ENCODE assay signal across 39 mouse cellular contexts in genomic region chr7:140802629-140803028, GRCm38 (mm10). TPM values are rescaled to one million over a fixed set of nuclear protein-coding genes. Genes with fewer than 3 reads are reported as not detected.
A peak's percentile ranks its signal among the peaks of the same experiment; 100 is the strongest.
DNase-seq lines count a peak whose midpoint lies in the region; ATAC-seq and TF ChIP-seq lines count a peak whose summit lies in the region.
"Had no signal": no experiment of that assay in that cellular context is flagged by ENCODE, and none has a peak within 500 bp of the region (broad histone marks: within the 10 kb centered on the region; RNA-seq: fewer than 3 reads in every experiment).

No protein-coding gene starts in this region.

- intact Hi-C loops in gastrocnemius, postnatal 36 days (cut with DNase I) = no loop called here

- no peaks in the 10 kb centered on the region for H3K27me3 ChIP-seq in midbrain, embryonic 11.5 days (ENCODE audit: control insufficient read depth, insufficient read depth, low read length)
- no peaks in the 10 kb centered on the region for H3K27me3 ChIP-seq in midbrain, embryonic 15.5 days (replicated peaks)
- no peaks in the 10 kb centered on the region for H3K27me3 ChIP-seq in kidney, adult 2 months (replicated peaks; ENCODE audit: control insufficient read depth, insufficient read depth, low read length)
- H3K27me3 ChIP-seq in kidney, postnatal 0 days (ENCODE audit: insufficient read depth, low read length) = no peaks in the 10 kb centered on the region
- H3K27me3 ChIP-seq: embryonic facial prominence, embryonic 12.5 days; hindbrain, embryonic 15.5 days had no signal

- no peaks in the 10 kb centered on the region for H3K36me3 ChIP-seq in midbrain, embryonic 11.5 days (ENCODE audit: control insufficient read depth, insufficient read depth, low read length)
- peaks cover 8% of the 10 kb centered on the region; the same call in 1 of the 2 replicates for H3K36me3 ChIP-seq in midbrain, embryonic 15.5 days (replicated peaks)
- H3K36me3 ChIP-seq in kidney, adult 2 months (ENCODE audit: control insufficient read depth, insufficient read depth, low read length) = no peaks in the 10 kb centered on the region
- no peaks in the 10 kb centered on the region for H3K36me3 ChIP-seq in kidney, postnatal 0 days (ENCODE audit: insufficient read depth, low read length)
- H3K36me3 ChIP-seq: embryonic facial prominence, embryonic 12.5 days; hindbrain, embryonic 10.5 days; hindbrain, embryonic 15.5 days had no signal

- no peak overlapping the region for H3K4me2 ChIP-seq in midbrain, embryonic 11.5 days
- no peak overlapping the region for H3K4me2 ChIP-seq in midbrain, embryonic 15.5 days
- H3K4me2 ChIP-seq in kidney, postnatal 0 days (ENCODE audit: low read length) = no peak overlapping the region
- H3K4me2 ChIP-seq: embryonic facial prominence, embryonic 12.5 days; hindbrain, embryonic 15.5 days; lung, embryonic 14.5 days had no signal

- peak; percentile 39 for DNase-seq in midbrain, embryonic 11.5 days (ENCODE audit: low spot score, missing footprints)
- DNase-seq in kidney, adult 2 months = peak; percentile 70
- DNase-seq in kidney, postnatal 0 days (ENCODE audit: low spot score) = peak; percentile 17
- DNase-seq in kidney, postnatal 4 days = peak; percentile 58 to 67
- DNase-seq in adipocyte (ENCODE audit: low spot score) = no peak
- DNase-seq in gastrocnemius, postnatal 36 days = no peak
- no peak for DNase-seq in spleen, postnatal 10 days (ENCODE audit: low spot score in 2 of 2)
- DNase-seq: adrenal gland, postnatal 10 days; cerebellum, adult 11 months; cerebellum, adult 9-10 months; embryo, embryonic 11 days; gastrocnemius, postnatal 25 days; heart, adult 2 months; heart, postnatal 14 days; liver; lung, embryonic 14.5 days; lung, postnatal 4 days; right cerebral cortex, postnatal 25 days; thymus, postnatal 4 days had no signal

- TF ChIP-seq CTCF in kidney, adult 2 months (conservative IDR thresholded peaks at IDR 0.05; ENCODE audit: insufficient read depth, insufficient read length, low read depth, low read length) = no peak
- no peak for TF ChIP-seq CTCF in kidney, postnatal 0 days (IDR thresholded peaks at IDR 0.05; ENCODE audit: low read depth)

- TF ChIP-seq POLR2A in kidney, adult 2 months (IDR thresholded peaks at IDR 0.05; ENCODE audit: low read depth, low read length) = no peak

- no peaks in the 10 kb centered on the region for H3K9me3 ChIP-seq in midbrain, embryonic 11.5 days (ENCODE audit: control insufficient read depth, low read length)
- H3K9me3 ChIP-seq in midbrain, embryonic 15.5 days = no peaks in the 10 kb centered on the region
- H3K9me3 ChIP-seq in kidney, postnatal 0 days (replicated peaks; ENCODE audit: low read length) = no peaks in the 10 kb centered on the region
- H3K9me3 ChIP-seq: embryonic facial prominence, embryonic 12.5 days; hindbrain, embryonic 10.5 days; hindbrain, embryonic 15.5 days; megakaryocyte, embryonic 14.5 days had no signal

- no peaks in the 10 kb centered on the region for H3K4me1 ChIP-seq in midbrain, embryonic 11.5 days (ENCODE audit: control insufficient read depth, insufficient read depth, low read length)
- H3K4me1 ChIP-seq in midbrain, embryonic 15.5 days = no peaks in the 10 kb centered on the region
- H3K4me1 ChIP-seq in kidney, adult 2 months (ENCODE audit: control insufficient read depth, insufficient read depth, low read length) = peaks cover 5% of the 10 kb centered on the region; the same call in 1 of the 2 replicates
- no peaks in the 10 kb centered on the region for H3K4me1 ChIP-seq in kidney, postnatal 0 days (replicated peaks; ENCODE audit: insufficient read depth, low read length)
- H3K4me1 ChIP-seq: embryonic facial prominence, embryonic 12.5 days; hindbrain, embryonic 10.5 days; hindbrain, embryonic 15.5 days; megakaryocyte, embryonic 14.5 days had no signal

- H3K9ac ChIP-seq in midbrain, embryonic 11.5 days (ENCODE audit: low read length) = no peak overlapping the region
- H3K9ac ChIP-seq in midbrain, embryonic 15.5 days = no peak overlapping the region
- no peak overlapping the region for H3K9ac ChIP-seq in kidney, postnatal 0 days (ENCODE audit: low read depth, low read length)
- H3K9ac ChIP-seq: embryonic facial prominence, embryonic 12.5 days; hindbrain, embryonic 15.5 days; liver, embryonic 14.5 days; lung, embryonic 14.5 days had no signal

- no peak overlapping the region for H3K27ac ChIP-seq in midbrain, embryonic 11.5 days (ENCODE audit: low read depth, low read length)
- H3K27ac ChIP-seq in midbrain, embryonic 15.5 days = no peak overlapping the region
- 0 out of 2 replicates have a peak overlapping the region, but pooled peaks have one; percentile 13 for H3K27ac ChIP-seq in kidney, adult 2 months (ENCODE audit: insufficient read depth, low read depth, low read length)
- H3K27ac ChIP-seq in kidney, postnatal 0 days = no peak overlapping the region
- H3K27ac ChIP-seq: embryonic facial prominence, embryonic 12.5 days; heart, adult 2 months; hindbrain, embryonic 10.5 days; hindbrain, embryonic 15.5 days; liver, embryonic 14.5 days; stomach, postnatal 0 days had no signal

- ATAC-seq in midbrain, embryonic 11.5 days (ENCODE audit: low FRiP score) = no peak
- no peak for ATAC-seq in midbrain, embryonic 15.5 days (replicated peaks)
- ATAC-seq in kidney, postnatal 0 days (replicated peaks; ENCODE audit: low FRiP score, low read depth) = 0 out of 2 replicates have a peak, but pooled peaks have one; percentile 52
- ATAC-seq: CD4-positive, CD25-positive, alpha-beta regulatory T cell, adult 4 months; forebrain, embryonic 14.5 days; inflammation-experienced regulatory T-cells, adult 6 months; midbrain, embryonic 16.5 days had no signal

- 81% methylated on average over 6 of the region's 6 CpGs for WGBS in midbrain, embryonic 11.5 days
- 75% methylated on average over 6 of the region's 6 CpGs for WGBS in midbrain, embryonic 15.5 days
- 14% methylated on average over 6 of the region's 6 CpGs for WGBS in kidney, adult 2 months
- WGBS in kidney, postnatal 0 days = 19% methylated on average over 6 of the region's 6 CpGs

- no peak overlapping the region for H3K4me3 ChIP-seq in midbrain, embryonic 11.5 days (ENCODE audit: low read depth, low read length)
- H3K4me3 ChIP-seq in midbrain, embryonic 15.5 days = no peak overlapping the region
- H3K4me3 ChIP-seq in kidney, adult 2 months (ENCODE audit: insufficient read depth, low read depth, low read length) = no peak overlapping the region
- H3K4me3 ChIP-seq in kidney, postnatal 0 days (replicated peaks; ENCODE audit: low read depth, low read length) = no peak overlapping the region
- H3K4me3 ChIP-seq: embryonic facial prominence, embryonic 12.5 days; heart, adult 2 months; hindbrain, embryonic 10.5 days; hindbrain, embryonic 15.5 days; megakaryocyte, embryonic 14.5 days had no signal

RNA-seq across cellular contexts. Expression of gene Syce1, which starts 15.0 kb away (rescaled TPM):
- polyA plus RNA-seq in midbrain, embryonic 11.5 days (2014; fragmentation: Nextera tagmentation; extraction: Ambion mirVana) = 0.12 TPM in 1 of 2 replicates, not detected in the other
- polyA plus RNA-seq in midbrain, embryonic 15.5 days (2015; fragmentation: Nextera tagmentation; extraction: Ambion mirVana) = 0.45 and 0.55 TPM in 2 replicates
- polyA plus RNA-seq in kidney, adult 2 months (2012; rRNA removed) = 0.05 and 0.10 TPM in 2 replicates
- not detected in 2 replicates for polyA plus RNA-seq in kidney, postnatal 0 days (2015; fragmentation: Nextera tagmentation; extraction: Ambion mirVana)
- not detected for total RNA-seq in gastrocnemius, postnatal 36 days (2021)
- total RNA-seq: adrenal gland, postnatal 10 days; gastrocnemius, adult 18-20 months; gastrocnemius, postnatal 25 days; heart, adult 2 months; heart, postnatal 14 days; layer of hippocampus, adult 18-20 months; layer of hippocampus, postnatal 10 days; neutrophil, adult 5-6 weeks had no signal
- polyA plus RNA-seq: heart, embryonic 14.5 days; inflammation-experienced regulatory T-cells, adult 6 months; lung, embryonic 14.5 days; neural tube, embryonic 11.5 days had no signal

RNA-seq across cellular contexts. Expression of gene Zfp941, which starts 19.3 kb away (rescaled TPM):
- 5.4 and 7.1 TPM in 2 replicates for polyA plus RNA-seq in midbrain, embryonic 11.5 days (2014; fragmentation: Nextera tagmentation; extraction: Ambion mirVana)
- 34.1 and 36.5 TPM in 2 replicates for polyA plus RNA-seq in midbrain, embryonic 15.5 days (2015; fragmentation: Nextera tagmentation; extraction: Ambion mirVana)
- 0.33 and 1.0 TPM in 2 replicates for polyA plus RNA-seq in kidney, adult 2 months (2012; rRNA removed)
- polyA plus RNA-seq in kidney, postnatal 0 days (2015; fragmentation: Nextera tagmentation; extraction: Ambion mirVana) = 1.2 and 1.3 TPM in 2 replicates
- total RNA-seq in gastrocnemius, postnatal 36 days (2021) = under 1 TPM in 1 of 2 experiments, not detected in 1; 0.07 TPM
- total RNA-seq: gastrocnemius, adult 18-20 months; gastrocnemius, postnatal 25 days; neutrophil, adult 5-6 weeks had no signal

RNA-seq across cellular contexts. Expression of gene Urah, which starts 32.2 kb away (rescaled TPM):
- not detected in 2 replicates for polyA plus RNA-seq in midbrain, embryonic 11.5 days (2014; fragmentation: Nextera tagmentation; extraction: Ambion mirVana)
- polyA plus RNA-seq in midbrain, embryonic 15.5 days (2015; fragmentation: Nextera tagmentation; extraction: Ambion mirVana) = 0.38 TPM in 1 of 2 replicates, not detected in the other
- polyA plus RNA-seq in kidney, adult 2 months (2012; rRNA removed) = 7.4 and 9.3 TPM in 2 replicates
- polyA plus RNA-seq in kidney, postnatal 0 days (2015; fragmentation: Nextera tagmentation; extraction: Ambion mirVana) = 0.61 and 1.1 TPM in 2 replicates
- total RNA-seq in gastrocnemius, postnatal 36 days (2021) = not detected
- total RNA-seq: gastrocnemius, adult 18-20 months; gastrocnemius, postnatal 25 days; heart, postnatal 14 days; neutrophil, adult 5-6 weeks had no signal
- polyA plus RNA-seq: CD4-positive, CD25-positive, alpha-beta regulatory T cell, adult 4 months; heart, embryonic 14.5 days; inflammation-experienced regulatory T-cells, adult 6 months; midbrain, embryonic 16.5 days had no signal

RNA-seq across cellular contexts. Expression of gene Cyp2e1, which starts 39.1 kb away (rescaled TPM):
- polyA plus RNA-seq in midbrain, embryonic 11.5 days (2014; fragmentation: Nextera tagmentation; extraction: Ambion mirVana) = not detected in 2 replicates
- not detected in 2 replicates for polyA plus RNA-seq in midbrain, embryonic 15.5 days (2015; fragmentation: Nextera tagmentation; extraction: Ambion mirVana)
- polyA plus RNA-seq in kidney, adult 2 months (2012; rRNA removed) = 78.0 and 92.8 TPM in 2 replicates
- 4.4 and 6.2 TPM in 2 replicates for polyA plus RNA-seq in kidney, postnatal 0 days (2015; fragmentation: Nextera tagmentation; extraction: Ambion mirVana)
- total RNA-seq in gastrocnemius, postnatal 36 days (2021) = 10 to 100 TPM; 10.2 to 16.8 TPM
- total RNA-seq: layer of hippocampus, adult 18-20 months; layer of hippocampus, postnatal 10 days; left cerebral cortex, postnatal 14 days; neutrophil, adult 5-6 weeks had no signal
- polyA plus RNA-seq: embryonic facial prominence, embryonic 12.5 days; forebrain, embryonic 14.5 days; heart, embryonic 14.5 days; hindbrain, embryonic 10.5 days; hindbrain, embryonic 15.5 days; inflammation-experienced regulatory T-cells, adult 6 months; limb, embryonic 11.5 days; lung, embryonic 14.5 days; midbrain, embryonic 16.5 days; neural tube, embryonic 11.5 days had no signal

RNA-seq across cellular contexts. Expression of gene Scgb1c1, which starts 42.7 kb away (rescaled TPM):
- not detected in 2 replicates for polyA plus RNA-seq in midbrain, embryonic 11.5 days (2014; fragmentation: Nextera tagmentation; extraction: Ambion mirVana)
- polyA plus RNA-seq in midbrain, embryonic 15.5 days (2015; fragmentation: Nextera tagmentation; extraction: Ambion mirVana) = not detected in 2 replicates
- polyA plus RNA-seq in kidney, adult 2 months (2012; rRNA removed) = 20.6 and 20.8 TPM in 2 replicates
- not detected in 2 replicates for polyA plus RNA-seq in kidney, postnatal 0 days (2015; fragmentation: Nextera tagmentation; extraction: Ambion mirVana)
- total RNA-seq in gastrocnemius, postnatal 36 days (2021) = not detected
- total RNA-seq: gastrocnemius, adult 18-20 months; gastrocnemius, postnatal 25 days; layer of hippocampus, adult 18-20 months; layer of hippocampus, postnatal 10 days; left cerebral cortex, adult 18-20 months; left cerebral cortex, postnatal 14 days; neutrophil, adult 5-6 weeks had no signal
- polyA plus RNA-seq: CD4-positive, CD25-positive, alpha-beta regulatory T cell, adult 4 months; embryonic facial prominence, embryonic 12.5 days; forebrain, embryonic 14.5 days; heart, embryonic 14.5 days; hindbrain, embryonic 10.5 days; hindbrain, embryonic 15.5 days; inflammation-experienced regulatory T-cells, adult 6 months; limb, embryonic 11.5 days; liver, embryonic 14.5 days; lung, embryonic 14.5 days; midbrain, embryonic 16.5 days; neural tube, embryonic 11.5 days; stomach, postnatal 0 days had no signal

Comparison
In these comparisons a context has a peak if more than half of its experiments do, and no peak if none do; other contexts are left out.
1. DNase-seq: peak in midbrain, embryonic 11.5 days (single experiment), kidney, adult 2 months (single experiment), kidney, postnatal 0 days (single experiment) and kidney, postnatal 4 days (2 of 2); none in adipocyte (single experiment), gastrocnemius, postnatal 36 days (0 of 2) and spleen, postnatal 10 days (0 of 2).